Mouse (Mus musculus): ENCODE measurements around the gene Anxa11. TPM values are rescaled to one million over a fixed set of nuclear protein-coding genes. Genes with fewer than 3 reads are reported as not detected.
"Not testable (repeated sequence)": the region's sequence is repeated elsewhere in the genome, so short reads cannot be mapped to it uniquely, and the experiment has no call there.

The Anxa11 gene
- 1.7 and 1.8 TPM in 2 replicates for polyA plus RNA-seq (2015; fragmentation: Nextera tagmentation; extraction: Ambion mirVana)

DNA sequence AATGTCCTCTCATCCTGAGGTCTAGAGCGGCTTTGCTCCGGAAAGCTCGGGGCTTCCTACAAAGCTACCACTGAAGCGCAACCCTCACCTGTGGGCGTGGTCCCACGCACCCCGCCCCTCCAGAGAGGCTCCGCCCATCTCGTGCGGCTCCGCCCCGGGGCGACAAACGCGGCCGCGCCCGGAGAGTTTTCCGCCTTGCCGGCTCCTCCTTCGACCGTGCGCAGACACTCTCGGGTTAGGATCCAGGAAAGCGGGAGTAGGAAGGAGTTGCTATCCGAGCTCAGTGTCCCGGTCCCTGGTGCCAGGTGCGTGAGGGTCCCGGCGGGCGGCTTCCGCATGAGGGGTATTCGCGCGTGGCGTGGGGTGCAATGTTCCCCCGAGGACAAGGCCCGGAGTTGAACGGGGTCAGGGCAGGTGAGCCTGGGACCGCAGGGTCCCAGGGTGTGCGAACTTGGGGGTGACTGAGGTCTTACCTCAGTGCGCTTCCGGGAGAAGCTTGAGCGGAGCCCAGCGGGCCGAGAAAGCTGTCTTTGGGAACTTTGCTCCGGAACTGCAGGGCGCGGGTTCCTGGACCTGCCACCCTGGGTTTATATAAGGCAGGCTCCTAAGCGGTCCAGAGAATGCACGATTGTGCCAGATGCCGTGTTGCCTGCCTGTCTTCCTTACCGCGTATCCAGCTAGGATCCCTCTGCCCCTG lies at the start of gene Anxa11:
TSS of gene Anxa11 (plus strand) at position 166 of the 697 bp plus-strand sequence.
- no peaks in the 10 kb centered on the region for H3K9me3 ChIP-seq
- peak; percentile 57; the same call in 1 of the 2 replicates for ATAC-seq (replicated peaks)
- H3K9ac ChIP-seq (replicated peaks): peak within 1 kb of the TSS; percentile 34
- under 1% methylated on average over 54 of the region's 54 CpGs for WGBS
- H3K4me1 ChIP-seq: peaks cover 13% of the 10 kb centered on the region
- H3K27ac ChIP-seq (replicated peaks): no peak within 1 kb of the TSS
- H3K4me2 ChIP-seq (replicated peaks): peak within 1 kb of the TSS; percentile 88
- H3K4me3 ChIP-seq: peak within 1 kb of the TSS; percentile 44
- peaks cover 25% of the 10 kb centered on the region; the same call in 1 of the 2 replicates for H3K27me3 ChIP-seq
- no peaks in the 10 kb centered on the region for H3K36me3 ChIP-seq

DNA sequence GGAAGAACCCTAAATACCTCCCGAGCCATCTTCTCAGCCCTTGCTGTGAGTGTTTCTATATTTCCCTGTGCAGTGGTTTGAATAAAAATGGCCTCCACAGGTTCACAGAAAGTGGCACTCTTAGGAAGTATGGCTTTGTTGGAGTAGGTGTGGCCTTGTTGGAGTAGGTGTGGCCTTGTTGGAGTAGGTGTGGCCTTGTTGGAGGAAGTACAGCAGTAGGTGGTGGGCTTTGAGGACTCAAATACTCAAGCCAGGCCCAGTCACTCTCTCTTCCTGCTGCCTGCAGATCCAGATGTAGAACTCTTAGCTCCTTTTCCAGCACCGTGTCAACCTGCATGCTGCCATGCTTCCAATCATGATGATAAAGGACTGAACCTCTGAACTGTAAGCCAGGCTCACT lies 47.6 kb upstream of the Anxa11 start:
- H3K9me3 ChIP-seq: no peaks in the 10 kb centered on the region
- H3K27ac ChIP-seq (replicated peaks): no peak overlapping the region
- H3K4me3 ChIP-seq: no peak overlapping the region
- H3K4me1 ChIP-seq: peaks cover 7% of the 10 kb centered on the region
- no peaks in the 10 kb centered on the region for H3K36me3 ChIP-seq
- 96% methylated on average over 2 of the region's 2 CpGs for WGBS
- no peak overlapping the region for H3K9ac ChIP-seq (replicated peaks)
- no peak overlapping the region for H3K4me2 ChIP-seq (replicated peaks)
- H3K27me3 ChIP-seq: no peaks in the 10 kb centered on the region
- ATAC-seq (replicated peaks): no peak

DNA sequence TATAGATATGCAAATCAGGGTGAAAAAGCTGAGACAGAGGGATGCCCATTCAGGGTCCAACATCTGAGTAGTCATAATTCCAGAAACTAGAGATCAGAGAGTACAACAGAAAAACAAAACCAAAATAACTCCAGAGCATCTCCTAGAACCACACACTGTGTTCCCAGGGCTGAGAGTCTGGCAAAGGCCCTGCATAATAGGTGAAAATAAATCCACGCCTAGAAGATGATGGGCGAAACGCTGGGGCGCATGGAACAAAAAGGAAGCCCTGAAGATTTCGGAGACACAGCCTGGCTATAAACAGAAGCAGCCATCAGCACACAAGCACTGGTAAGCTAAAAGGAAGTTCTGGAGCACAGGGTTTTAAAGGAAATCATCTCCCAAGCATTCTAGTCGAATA lies 46.9 kb upstream of the Anxa11 start:
- H3K4me2 ChIP-seq (replicated peaks): no peak overlapping the region
- ATAC-seq (replicated peaks): no peak
- 71% methylated on average over 6 of the region's 6 CpGs for WGBS
- H3K9ac ChIP-seq (replicated peaks): no peak overlapping the region
- peak overlapping the region; percentile 38 for H3K27ac ChIP-seq (replicated peaks)
- no peak overlapping the region for H3K4me3 ChIP-seq
- H3K9me3 ChIP-seq: no peaks in the 10 kb centered on the region
- H3K36me3 ChIP-seq: no peaks in the 10 kb centered on the region
- H3K4me1 ChIP-seq: peaks cover 9% of the 10 kb centered on the region
- H3K27me3 ChIP-seq: no peaks in the 10 kb centered on the region

DNA sequence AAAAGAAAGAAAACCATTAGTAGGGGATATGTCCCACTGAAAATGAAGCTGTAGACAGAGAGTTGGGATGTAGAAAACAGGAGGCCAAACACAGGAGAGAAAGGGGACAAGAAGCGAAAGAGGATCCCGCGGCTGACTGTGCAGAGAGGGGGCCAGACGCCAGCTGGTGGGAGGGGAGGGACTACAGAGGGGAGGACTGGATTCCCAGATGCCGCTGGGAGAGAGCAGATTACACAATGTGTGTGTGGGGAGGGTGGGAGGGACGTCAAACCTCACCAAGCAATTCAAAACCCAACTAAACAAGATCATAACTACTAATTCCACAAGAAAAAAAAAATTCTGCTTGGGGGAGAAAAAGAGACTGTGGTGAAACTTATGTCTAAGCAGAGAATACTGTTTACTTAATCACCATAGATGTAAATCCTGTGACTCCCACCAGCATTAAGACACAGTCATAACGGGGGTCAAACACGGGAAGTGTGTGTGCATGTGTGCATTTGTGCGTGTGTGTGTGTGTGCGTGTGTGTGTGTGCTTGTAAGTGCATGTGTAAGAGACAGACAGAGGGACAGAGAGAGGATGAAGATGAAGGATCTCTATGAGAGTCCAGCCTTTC lies 46.3 kb upstream of the Anxa11 start:
- H3K27me3 ChIP-seq: no peaks in the 10 kb centered on the region
- no peak overlapping the region for H3K9ac ChIP-seq (replicated peaks)
- H3K27ac ChIP-seq (replicated peaks): peak overlapping the region; percentile 38
- 33% methylated on average over 10 of the region's 10 CpGs for WGBS
- H3K4me2 ChIP-seq (replicated peaks): no peak overlapping the region
- H3K9me3 ChIP-seq: no peaks in the 10 kb centered on the region
- ATAC-seq (replicated peaks): peak; percentile 57; the same call in 1 of the 2 replicates
- no peak overlapping the region for H3K4me3 ChIP-seq
- H3K4me1 ChIP-seq: peaks cover 10% of the 10 kb centered on the region
- no peaks in the 10 kb centered on the region for H3K36me3 ChIP-seq

DNA sequence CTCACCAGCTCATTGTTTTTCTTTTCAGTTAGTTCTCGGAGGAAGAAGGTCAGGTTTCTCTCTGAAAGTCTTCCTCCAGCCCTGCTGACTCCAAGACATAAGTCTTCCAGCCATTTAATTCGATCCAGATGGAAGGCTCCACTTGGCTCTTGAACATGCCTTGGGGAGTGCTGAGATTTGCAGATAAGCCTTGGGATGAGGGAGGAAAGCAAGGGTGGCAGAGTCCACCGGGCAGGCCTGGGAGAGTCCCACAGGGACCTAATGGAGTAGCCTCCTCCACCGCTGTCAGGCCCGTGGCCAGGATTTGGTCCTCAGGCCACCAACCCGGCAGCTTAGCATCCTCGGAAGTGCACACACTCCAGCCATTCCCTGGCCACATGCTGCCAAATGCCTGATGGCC lies 45.3 kb upstream of the Anxa11 start:
- Histone ChIP-seq H3K9ac (replicated peaks) (no peak overlapping the region), H3K27me3 (no peaks in the 10 kb centered on the region), H3K36me3 (no peaks in the 10 kb centered on the region), H3K27ac (replicated peaks) (no peak overlapping the region), H3K4me2 (replicated peaks) (no peak overlapping the region), H3K4me1 (peaks cover 10% of the 10 kb centered on the region), H3K4me3 (no peak overlapping the region), H3K9me3 (no peaks in the 10 kb centered on the region)
- WGBS: 82% methylated on average over 7 of the region's 7 CpGs
- no peak for ATAC-seq (replicated peaks)

DNA sequence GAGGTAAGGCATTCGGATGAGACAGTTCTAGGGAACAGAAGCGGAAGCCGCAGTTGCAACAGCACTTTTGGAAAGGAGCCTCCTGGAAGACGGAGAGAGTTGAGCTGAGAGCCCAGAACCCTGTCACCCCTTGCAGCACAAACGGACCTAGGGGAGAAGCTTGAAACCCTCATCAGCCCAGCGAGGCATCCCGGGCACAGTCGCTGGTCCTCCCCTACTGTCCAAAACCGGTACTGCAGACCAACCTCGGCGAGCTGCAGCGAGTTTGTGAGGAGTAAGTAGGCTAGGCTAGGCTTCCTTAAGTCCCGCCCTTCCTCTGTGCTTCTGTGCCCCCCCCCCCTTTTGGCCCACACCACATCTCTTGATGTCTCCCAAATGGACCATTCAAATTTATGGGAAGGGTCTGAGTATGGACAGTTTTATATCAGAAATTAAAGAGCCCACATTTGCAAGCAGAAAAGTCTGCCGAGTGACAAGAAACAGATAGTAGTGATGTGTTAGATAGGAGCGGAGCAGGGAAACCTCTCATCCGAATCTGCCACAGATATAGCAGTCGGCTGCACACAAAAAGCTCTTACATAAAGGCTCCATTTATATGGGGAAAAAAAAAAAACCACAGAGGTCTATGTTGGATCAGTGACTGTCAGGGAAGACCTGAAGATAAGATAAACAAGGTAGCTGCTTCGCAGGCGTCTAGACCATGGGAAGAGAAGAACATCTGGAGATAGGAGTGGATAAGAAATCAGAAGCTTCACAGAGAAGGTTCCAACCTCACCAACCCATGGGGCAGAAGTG lies 41.6 kb upstream of the Anxa11 start:
- H3K4me3 ChIP-seq: no peak overlapping the region
- no peaks in the 10 kb centered on the region for H3K9me3 ChIP-seq
- no peak overlapping the region; the same call in 1 of the 2 replicates for H3K4me2 ChIP-seq (replicated peaks)
- no peaks in the 10 kb centered on the region for H3K36me3 ChIP-seq
- no peak overlapping the region for H3K27ac ChIP-seq (replicated peaks)
- WGBS: 33% methylated on average over 19 of the region's 19 CpGs
- no peak overlapping the region for H3K9ac ChIP-seq (replicated peaks)
- no peaks in the 10 kb centered on the region for H3K27me3 ChIP-seq
- H3K4me1 ChIP-seq: peaks cover 9% of the 10 kb centered on the region
- ATAC-seq (replicated peaks): peak; percentile 57; the same call in 1 of the 2 replicates

DNA sequence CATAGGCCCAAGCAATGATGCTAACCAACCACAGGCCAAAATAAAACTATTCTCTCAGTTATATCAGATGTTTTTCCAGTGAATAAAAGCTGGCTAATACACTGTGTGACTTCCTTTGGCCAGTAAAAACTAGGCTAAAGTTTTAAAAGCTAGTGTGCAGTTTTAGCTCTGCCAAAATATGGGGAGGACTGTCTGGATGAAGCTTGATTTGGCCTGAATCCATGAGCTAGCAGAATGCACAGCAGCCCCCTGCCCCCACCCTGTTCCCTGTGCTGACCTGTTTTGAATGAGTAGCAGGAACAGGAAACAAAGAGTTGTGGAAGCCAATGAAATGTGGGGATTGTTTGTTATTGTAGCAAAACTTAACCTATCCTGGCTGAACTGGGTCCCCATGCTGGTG lies 39.4 kb upstream of the Anxa11 start:
- Histone ChIP-seq H3K4me1 (0 out of 2 replicates have a peak, but pooled peaks cover 4% of the 10 kb centered on the region), H3K4me2 (replicated peaks) (no peak overlapping the region), H3K4me3 (no peak overlapping the region), H3K9me3 (no peaks in the 10 kb centered on the region), H3K36me3 (no peaks in the 10 kb centered on the region), H3K9ac (replicated peaks) (no peak overlapping the region), H3K27ac (replicated peaks) (no peak overlapping the region), H3K27me3 (no peaks in the 10 kb centered on the region)
- no peak for ATAC-seq (replicated peaks)

DNA sequence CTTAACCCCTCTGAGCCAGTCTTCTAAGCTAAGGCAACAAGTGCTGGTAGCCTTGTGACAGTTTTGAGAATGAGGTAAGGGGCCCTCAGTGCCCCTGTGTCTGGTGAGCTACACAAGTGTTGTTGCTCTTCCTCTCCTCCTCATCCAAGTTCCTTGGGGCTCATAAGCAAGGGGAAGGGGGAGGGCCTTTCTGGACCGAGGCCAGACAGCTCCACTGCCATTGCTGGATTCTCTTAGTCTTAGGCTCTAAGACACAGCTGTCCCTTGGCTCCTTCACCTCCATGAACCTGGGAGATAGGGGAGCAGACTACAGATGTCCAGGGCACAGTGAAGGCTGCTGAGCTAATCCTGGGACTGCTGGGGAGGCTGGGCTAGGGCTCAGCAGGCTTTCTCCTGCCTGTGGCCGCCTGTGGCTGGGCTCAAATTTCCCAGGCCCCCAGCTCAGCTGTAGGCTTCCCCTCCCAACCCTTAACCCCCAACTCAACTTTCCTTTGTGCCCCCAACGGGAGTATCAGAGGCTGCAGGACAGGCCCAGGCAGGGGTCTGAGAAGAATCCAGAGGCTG lies 38.6 kb upstream of the Anxa11 start:
- Histone ChIP-seq H3K27me3 (no peaks in the 10 kb centered on the region), H3K27ac (replicated peaks) (no peak overlapping the region), H3K4me3 (no peak overlapping the region), H3K36me3 (no peaks in the 10 kb centered on the region), H3K9me3 (no peaks in the 10 kb centered on the region), H3K9ac (replicated peaks) (no peak overlapping the region), H3K4me1 (0 out of 2 replicates have a peak, but pooled peaks cover 4% of the 10 kb centered on the region), H3K4me2 (replicated peaks) (no peak overlapping the region)
- no peak for ATAC-seq (replicated peaks)
- 30% methylated on average over 3 of the region's 3 CpGs for WGBS

DNA sequence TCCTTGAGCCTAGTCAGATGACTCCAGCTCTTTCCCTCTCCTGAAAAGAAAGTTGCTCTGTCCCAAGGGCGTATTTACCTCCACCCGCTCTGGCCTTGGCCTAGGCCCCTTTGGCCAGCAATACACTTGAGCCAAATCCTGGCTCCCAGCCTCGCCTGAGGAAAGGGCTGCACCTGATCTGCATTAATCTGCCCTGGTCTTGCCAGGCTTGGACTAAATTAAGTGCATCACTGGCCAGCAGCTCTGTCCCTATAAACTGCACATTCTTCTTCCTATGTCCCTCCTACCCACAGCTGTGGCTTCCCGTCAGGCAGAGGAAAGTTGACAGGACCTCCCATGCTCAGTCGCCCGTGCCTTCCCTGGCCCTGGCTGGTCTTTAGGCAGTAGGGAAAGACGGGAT lies 36.1 kb upstream of the Anxa11 start:
- H3K27ac ChIP-seq (replicated peaks): no peak overlapping the region
- no peak for ATAC-seq (replicated peaks)
- no peak overlapping the region for H3K4me2 ChIP-seq (replicated peaks)
- no peaks in the 10 kb centered on the region for H3K36me3 ChIP-seq
- H3K4me1 ChIP-seq: no peaks in the 10 kb centered on the region
- 72% methylated on average over 7 of the region's 7 CpGs for WGBS
- H3K4me3 ChIP-seq: no peak overlapping the region
- H3K9ac ChIP-seq (replicated peaks): no peak overlapping the region
- H3K9me3 ChIP-seq: no peaks in the 10 kb centered on the region
- no peaks in the 10 kb centered on the region for H3K27me3 ChIP-seq

DNA sequence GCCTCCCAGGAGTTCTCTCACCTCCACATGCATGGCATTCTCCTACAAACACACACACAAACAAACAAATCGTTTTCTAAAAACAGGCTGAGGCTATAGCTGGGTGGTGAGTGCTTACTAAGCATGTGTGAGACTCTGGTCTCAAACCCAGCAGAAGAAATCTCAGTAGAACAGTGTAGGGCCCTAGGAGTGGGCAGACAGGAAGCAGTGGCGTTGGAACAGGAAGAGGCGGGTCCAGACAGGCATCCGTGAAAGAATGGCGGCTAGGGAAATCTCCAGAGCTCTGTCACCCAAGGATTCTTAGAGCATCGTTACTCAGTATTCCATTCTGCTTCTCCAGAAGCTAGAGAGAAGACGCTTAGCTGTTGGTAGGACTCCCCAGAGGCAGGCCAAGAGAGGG lies 35.4 kb upstream of the Anxa11 start:
- H3K9ac ChIP-seq (replicated peaks): no peak overlapping the region
- H3K4me2 ChIP-seq (replicated peaks): no peak overlapping the region
- ATAC-seq (replicated peaks): no peak
- WGBS: 92% methylated on average over 7 of the region's 7 CpGs
- H3K4me1 ChIP-seq: no peaks in the 10 kb centered on the region
- no peaks in the 10 kb centered on the region for H3K36me3 ChIP-seq
- H3K9me3 ChIP-seq: no peaks in the 10 kb centered on the region
- H3K27me3 ChIP-seq: no peaks in the 10 kb centered on the region
- H3K27ac ChIP-seq (replicated peaks): no peak overlapping the region
- no peak overlapping the region for H3K4me3 ChIP-seq

DNA sequence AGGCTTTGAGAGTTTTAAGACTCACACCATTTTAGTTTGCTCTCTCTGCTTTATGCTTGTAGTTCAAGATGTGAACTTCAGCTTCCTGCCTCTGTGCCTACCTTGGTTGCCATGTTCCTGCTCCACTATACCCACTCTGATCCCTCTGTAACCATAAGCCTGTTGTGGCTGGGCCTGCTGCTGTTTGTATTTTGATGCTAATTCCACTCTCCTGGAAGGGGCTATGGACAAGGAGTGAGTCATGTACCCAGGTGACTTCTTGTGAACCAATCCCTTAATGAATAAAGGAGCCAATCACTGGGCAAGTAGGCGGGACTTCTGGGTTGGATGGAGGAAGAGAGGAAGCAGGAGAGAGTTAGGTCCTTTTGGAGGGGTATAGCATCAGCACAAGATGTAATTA lies 30.9 kb upstream of the Anxa11 start:
- H3K4me2 ChIP-seq (replicated peaks); H3K36me3 ChIP-seq; H3K4me3 ChIP-seq; H3K4me1 ChIP-seq; H3K27ac ChIP-seq (replicated peaks); ATAC-seq (replicated peaks); H3K9ac ChIP-seq (replicated peaks); H3K9me3 ChIP-seq; H3K27me3 ChIP-seq: not testable (repeated sequence)
- 73% methylated on average over 1 of the region's 1 CpGs for WGBS

DNA sequence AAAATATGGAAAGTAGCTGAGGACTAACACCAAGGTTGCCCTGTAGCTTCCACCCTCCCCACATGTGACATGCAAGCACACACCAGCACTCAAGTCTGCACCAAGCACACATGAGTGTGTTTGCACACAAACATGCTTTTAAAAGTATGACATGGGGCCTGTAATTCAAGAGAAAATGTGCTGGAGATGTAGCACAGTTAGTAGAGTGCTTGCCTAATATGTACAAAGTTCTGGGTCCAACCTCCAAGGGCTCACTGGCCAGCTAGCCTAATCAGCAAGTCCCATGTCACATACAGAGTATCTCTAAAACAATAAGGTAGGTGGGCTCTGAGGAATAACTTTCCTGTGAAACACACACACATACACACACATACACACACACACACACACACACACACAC lies 27.8 kb upstream of the Anxa11 start:
- Histone ChIP-seq H3K27ac (replicated peaks) (no peak overlapping the region), H3K4me1 (0 out of 2 replicates have a peak, but pooled peaks cover 2% of the 10 kb centered on the region), H3K4me2 (replicated peaks) (no peak overlapping the region), H3K36me3 (no peaks in the 10 kb centered on the region), H3K27me3 (no peaks in the 10 kb centered on the region), H3K9me3 (no peaks in the 10 kb centered on the region), H3K9ac (replicated peaks) (no peak overlapping the region), H3K4me3 (no peak overlapping the region)
- ATAC-seq (replicated peaks): no peak

All from forebrain, embryonic 15.5 days (tissue).